Mouse (Mus musculus) kidney, adult 2 months (tissue): ENCODE results near the gene Slc16a11. TPM values are rescaled to one million over a fixed set of nuclear protein-coding genes. Genes with fewer than 3 reads are reported as not detected.

Experiments used
- DNase-seq: peaks from one replicate; pipeline ENCODE4 v3.0.0; 2021
- H3K27ac ChIP-seq: fragments of 200-500 bp; 2 replicates; pipeline ENCODE4 v1.5.1; 2012; ENCODE audit warnings: low read depth, low read length, control low read depth, inconsistent platforms; ENCODE audit not compliant: insufficient read depth
- H3K27me3 ChIP-seq: fragments of 200-500 bp; replicated peaks from 2 replicates; pipeline ENCODE4 v1.6.1; 2012; ENCODE audit warnings: mild to moderate bottlenecking, moderate library complexity, low read length, inconsistent platforms; ENCODE audit not compliant: control insufficient read depth, insufficient read depth
- H3K36me3 ChIP-seq: fragments of 200-500 bp; 2 replicates; pipeline ENCODE4 v1.6.1; 2012; ENCODE audit warnings: mild to moderate bottlenecking, moderate library complexity, low read length, inconsistent platforms; ENCODE audit not compliant: control insufficient read depth, insufficient read depth
- H3K4me1 ChIP-seq: fragments of 200-500 bp; 2 replicates; pipeline ENCODE4 v1.6.1; 2011; ENCODE audit warnings: low read length; ENCODE audit not compliant: control insufficient read depth, insufficient read depth
- H3K4me3 ChIP-seq: fragments of 200-500 bp; 2 replicates; pipeline ENCODE4 v1.5.1; 2011; ENCODE audit warnings: mild to moderate bottlenecking, low read depth, low read length, control low read depth; ENCODE audit not compliant: insufficient read depth
- CTCF ChIP-seq: fragments of 200-500 bp; conservative IDR thresholded peaks from 2 replicates; pipeline ENCODE4 v1.5.1; 2011; ENCODE audit warnings: low read depth, mild to moderate bottlenecking, control low read depth, low read length, moderate library complexity, mixed read lengths; ENCODE audit not compliant: insufficient read depth, insufficient read length
- POLR2A ChIP-seq: fragments of 200-500 bp; IDR thresholded peaks from one replicate; pipeline ENCODE4 v1.6.1; 2011; ENCODE audit warnings: low read depth, low read length, control low read depth
- WGBS: fragments of 180-500 bp; shearing (Covaris S2); methylation state at CpG from one replicate; pipeline ENCODE4 v1.1.7; 2018; 5-methylcytosine and 5-hydroxymethylcytosine counted together
- polyA plus RNA-seq: library from polyadenylated mRNA; depleted of rRNA; stranded (reverse); fragments of >200 nt; gene quantifications from 2 replicates; pipeline ENCODE4 v1.2.3, GENCODE M21; 2012

Gene Slc16a11
- polyA plus RNA-seq, 1 experiment = 36.4 TPM

- under 1% methylated on average over 70 of the region's 70 CpGs for whole genome bisulfite sequencing
- Histone ChIP-seq H3K27ac (peak within 1 kb of the TSS; percentile 95), H3K4me1 (peaks cover 19% of the 10 kb centered on the region), H3K4me3 (peak within 1 kb of the TSS; percentile 96), H3K36me3 (no peaks in the 10 kb centered on the region; the same call in 1 of the 2 replicates), H3K27me3 (no peaks in the 10 kb centered on the region)
- peak; percentile 89 for TF ChIP-seq POLR2A
- peak; percentile 60; the same call in 1 of the 2 replicates for TF ChIP-seq CTCF
- peak; percentile 98 for DNase-seq
Observed at GRCm38 (mm10) chr11:70237457-70238167, 25.1 kb downstream of the Slc16a11 start, which contains the start of gene 0610010K14Rik. 0610010K14Rik (minus strand) TSS chr11:70237914.

- H3K27me3 ChIP-seq = no peaks in the 10 kb centered on the region
- WGBS = 6% methylated on average over 23 of the region's 23 CpGs
- DNase-seq = peak; percentile 64
Observed at GRCm38 (mm10) chr11:70238591-70239440, 26.3 kb downstream of the Slc16a11 start.

GRCm38 (mm10) chr11:70239541-70240279 is 27.2 kb downstream of the Slc16a11 start, which contains the start of the genes Gm21988 and Rnasek:
Gm21988 (minus strand) TSS chr11:70239830.
Rnasek (minus strand) TSS chr11:70239842.
- Histone ChIP-seq H3K4me1 (peaks cover 19% of the 10 kb centered on the region), H3K36me3 (no peaks in the 10 kb centered on the region; the same call in 1 of the 2 replicates), H3K4me3 (peak within 1 kb of the TSS; percentile 96), H3K27ac (peak within 1 kb of the TSS; percentile 95), H3K27me3 (no peaks in the 10 kb centered on the region)
- under 1% methylated on average over 34 of the region's 35 CpGs for WGBS
- peak; percentile 93 for DNase-seq
- peak; percentile 82 for TF ChIP-seq POLR2A
- TF ChIP-seq CTCF = no peak

More at GRCm38 (mm10) chr11:70238591-70239440, 26.3 kb downstream of the Slc16a11 start:
- Histone ChIP-seq H3K4me3 (peak overlapping the region; percentile 96), H3K36me3 (no peaks in the 10 kb centered on the region; the same call in 1 of the 2 replicates), H3K4me1 (peaks cover 19% of the 10 kb centered on the region), H3K27ac (peak overlapping the region; percentile 86)
- TF ChIP-seq CTCF (no peak), POLR2A (no peak)

- DNase-seq = no peak
- Histone ChIP-seq H3K27me3 (no peaks in the 10 kb centered on the region), H3K27ac (no peak overlapping the region), H3K4me1 (peaks cover 3% of the 10 kb centered on the region; the same call in 1 of the 2 replicates), H3K36me3 (no peaks in the 10 kb centered on the region; the same call in 1 of the 2 replicates), H3K4me3 (no peak overlapping the region)
- WGBS = 75% methylated on average over 11 of the region's 11 CpGs
- TF ChIP-seq CTCF (no peak), POLR2A (no peak)
Observed at GRCm38 (mm10) chr11:70242591-70242990, 30.0 kb downstream of the Slc16a11 start.

GRCm38 (mm10) chr11:70247136-70247845 is 34.7 kb downstream of the Slc16a11 start:
- 50% methylated on average over 9 of the region's 9 CpGs for WGBS
- Histone ChIP-seq H3K36me3 (no peaks in the 10 kb centered on the region), H3K4me3 (no peak overlapping the region), H3K4me1 (no peaks in the 10 kb centered on the region; the same call in 1 of the 2 replicates), H3K27me3 (no peaks in the 10 kb centered on the region), H3K27ac (no peak overlapping the region)
- peak; percentile 74 for DNase-seq
- no peak for TF ChIP-seq POLR2A
- TF ChIP-seq CTCF = peak; percentile 57

- no peak for TF ChIP-seq POLR2A
- no peak overlapping the region for H3K4me3 ChIP-seq
- no peaks in the 10 kb centered on the region for H3K36me3 ChIP-seq
- no peaks in the 10 kb centered on the region for H3K27me3 ChIP-seq
- no peak for DNase-seq
- H3K4me1 ChIP-seq = peaks cover 4% of the 10 kb centered on the region; the same call in 1 of the 2 replicates
- no peak overlapping the region for H3K27ac ChIP-seq
- 62% methylated on average over 11 of the region's 11 CpGs for WGBS
Observed at GRCm38 (mm10) chr11:70250150-70250549, 37.6 kb downstream of the Slc16a11 start.
